Mouse (Mus musculus) induced T-regulatory cell, adult 2 months (primary cell): ENCODE results near the gene Lad1.

Experiments used
- DNase-seq: peaks from one replicate; pipeline ENCODE4 v3.0.0-alpha.2; 2012; ENCODE audit warnings: low read depth

Lad1 gene

GRCm38 (mm10) chr1:135846632-135847031, 28.2 kb downstream of the Lad1 start:
- DNase-seq: no peak

GRCm38 (mm10) chr1:135847139-135847562, 28.8 kb downstream of the Lad1 start:
- DNase-seq: peak; percentile 75

- no peak for DNase-seq
Observed at GRCm38 (mm10) chr1:135847611-135848351, 29.4 kb downstream of the Lad1 start.

GRCm38 (mm10) chr1:135850722-135851512, 32.5 kb downstream of the Lad1 start:
- DNase-seq: no peak

- DNase-seq: no peak
Observed at GRCm38 (mm10) chr1:135852044-135852756, 33.8 kb downstream of the Lad1 start.

- DNase-seq: no peak
Observed at GRCm38 (mm10) chr1:135853200-135853599, 34.8 kb downstream of the Lad1 start.

GRCm38 (mm10) chr1:135854591-135855343, 36.4 kb downstream of the Lad1 start:
- no peak for DNase-seq

GRCm38 (mm10) chr1:135855344-135855687, 36.9 kb downstream of the Lad1 start:
- DNase-seq: no peak

- DNase-seq: no peak
Observed at GRCm38 (mm10) chr1:135856070-135856469, 37.7 kb downstream of the Lad1 start.

GRCm38 (mm10) chr1:135857137-135857775, 38.9 kb downstream of the Lad1 start:
- no peak for DNase-seq

- DNase-seq: no peak
Observed at GRCm38 (mm10) chr1:135858533-135858932, 40.1 kb downstream of the Lad1 start.

GRCm38 (mm10) chr1:135861091-135861490, 42.7 kb downstream of the Lad1 start:
- DNase-seq: no peak

GRCm38 (mm10) chr1:135861980-135862552, 43.7 kb downstream of the Lad1 start:
- no peak for DNase-seq

- no peak for DNase-seq
Observed at GRCm38 (mm10) chr1:135862561-135862960, 44.2 kb downstream of the Lad1 start.

GRCm38 (mm10) chr1:135863786-135864335, 45.5 kb downstream of the Lad1 start:
- DNase-seq: no peak

- DNase-seq: no peak
Observed at GRCm38 (mm10) chr1:135864830-135865229, 46.4 kb downstream of the Lad1 start.

GRCm38 (mm10) chr1:135865518-135866194, 47.3 kb downstream of the Lad1 start:
- DNase-seq: peak; percentile 58

- DNase-seq: no peak
Observed at GRCm38 (mm10) chr1:135868570-135868969, 50.2 kb downstream of the Lad1 start.

- DNase-seq: peak; percentile 5
Observed at GRCm38 (mm10) chr1:135872991-135873390, 54.6 kb downstream of the Lad1 start.

- no peak for DNase-seq
Observed at GRCm38 (mm10) chr1:135877248-135877647, 58.9 kb downstream of the Lad1 start.
